Mouse (Mus musculus) liver, embryonic 14.5 days (tissue): ENCODE measurements around the gene Dmac2. TPM values are rescaled to one million over a fixed set of nuclear protein-coding genes. Genes with fewer than 3 reads are reported as not detected.
A peak's percentile ranks its signal among the peaks of the same experiment; 100 is the strongest.

Source experiments
- ATAC-seq: fragments of 200-750 bp; cut with Nextera tagmentation; 2 replicates; pipeline ENCODE4 v1.8.0; 2017; ENCODE audit warnings: moderate number of reproducible peaks, mild to moderate bottlenecking, moderate library complexity; ENCODE audit not compliant: insufficient read depth
- DNase-seq, 3 experiments: peaks; one replicate each; pipeline ENCODE4 v3.0.0-alpha.2; 2012 to 2013; ENCODE audit warnings: low read depth in 3 of 3, low spot score in 3 of 3
- H3K27ac ChIP-seq: fragments of 300-500 bp; sonication (generic); 2 replicates; pipeline ENCODE4 v1.5.1; 2014; ENCODE audit warnings: moderate library complexity, mild to moderate bottlenecking, control low read depth, inconsistent platforms
- H3K27me3 ChIP-seq: fragments of 300-500 bp; sonication (generic); 2 replicates; pipeline ENCODE4 v1.6.1; 2014; ENCODE audit warnings: mild to moderate bottlenecking, low read length, moderate library complexity; ENCODE audit not compliant: control insufficient read depth, insufficient read depth
- H3K36me3 ChIP-seq: fragments of 300-500 bp; sonication (generic); replicated peaks from 2 replicates; pipeline ENCODE4 v1.6.1; 2014; ENCODE audit warnings: low read depth; ENCODE audit not compliant: control insufficient read depth, insufficient read depth
- H3K4me1 ChIP-seq, 2 experiments: fragments of 200-500 bp in 1 of 2; fragments of 300-500 bp in 1 of 2; sonication (generic) in 1 of 2; replicated peaks; 2 replicates each; pipeline ENCODE4 v1.6.1; 2012 to 2014; ENCODE audit warnings: antibody characterized with exemption in 1 of 2, inconsistent platforms in 1 of 2, low read length in 1 of 2; ENCODE audit not compliant: control insufficient read depth in 2 of 2, insufficient read depth in 2 of 2
- H3K4me2 ChIP-seq: fragments of 300-500 bp; sonication (generic); 2 replicates; pipeline ENCODE4 v1.6.1; 2014; ENCODE audit warnings: low read depth, mild to moderate bottlenecking, control low read depth, moderate library complexity
- H3K4me3 ChIP-seq, 2 experiments: fragments of 200-500 bp in 1 of 2; fragments of 300-500 bp in 1 of 2; sonication (generic) in 1 of 2; 2 replicates each; pipeline ENCODE4 v1.5.1; 2012 to 2014; ENCODE audit warnings: low read depth in 2 of 2, low read length in 2 of 2, mild to moderate bottlenecking in 2 of 2, control low read depth in 1 of 2, inconsistent platforms in 1 of 2, moderate library complexity in 1 of 2; ENCODE audit not compliant: insufficient read depth in 1 of 2
- H3K9ac ChIP-seq: fragments of 300-500 bp; sonication (generic); replicated peaks from 2 replicates; pipeline ENCODE4 v1.6.1; 2014; ENCODE audit warnings: mild to moderate bottlenecking, control low read depth, moderate library complexity
- H3K9me3 ChIP-seq: fragments of 300-500 bp; sonication (generic); 2 replicates; pipeline ENCODE4 v1.6.1; 2016; ENCODE audit warnings: low read length, mixed read lengths; ENCODE audit not compliant: control insufficient read depth
- CTCF ChIP-seq: IDR thresholded peaks from 2 replicates; pipeline ENCODE4 v1.5.1; 2016; ENCODE audit warnings: antibody characterized with exemption, low read depth, control low read depth
- EP300 ChIP-seq: IDR thresholded peaks from 2 replicates; pipeline ENCODE4 v1.6.1; 2016; ENCODE audit warnings: antibody characterized with exemption, low read depth
- WGBS: fragments of 180-500 bp; shearing (Covaris S2); extraction: QIAGEN DNeasy Blood & Tissue Kit; methylation state at CpG from one replicate; pipeline ENCODE4 v1.1.7; 2014; ENCODE audit not compliant: insufficient replicate concordance; 5-methylcytosine and 5-hydroxymethylcytosine counted together
- polyA plus RNA-seq, 2 experiments: library from polyadenylated mRNA; depleted of rRNA in 1 of 2; stranded (reverse) in 1 of 2; unstranded in 1 of 2; fragments of >200 nt; fragmentation: Nextera tagmentation in 1 of 2; extraction: Ambion mirVana in 1 of 2; gene quantifications; 2 replicates each; pipeline versions ENCODE4 v1.2.1 to v1.2.3; 2012 to 2014

Dmac2 gene
- polyA plus RNA-seq, 2 experiments, result 6.9 to 8.1 TPM

GRCm38 (mm10) chr7:25615706-25616011 is 3.6 kb upstream of the Dmac2 start, which contains the start of gene Erich4:
TSS of gene Erich4 (minus strand) at chr7:25615892.
- DNase-seq (no peak), ATAC-seq (no peak)
- WGBS, result 66% methylated on average over 5 of the region's 5 CpGs
- H3K9ac ChIP-seq, result no peak within 1 kb of the TSS
- H3K9me3 ChIP-seq, result no peaks in the 10 kb centered on the region
- no peak for TF ChIP-seq EP300
- TF ChIP-seq CTCF, result no peak
- H3K4me2 ChIP-seq, result no peak within 1 kb of the TSS
- H3K27me3 ChIP-seq, result no peaks in the 10 kb centered on the region
- no peak within 1 kb of the TSS for H3K4me3 ChIP-seq
- no peaks in the 10 kb centered on the region for H3K36me3 ChIP-seq
- H3K27ac ChIP-seq, result no peak within 1 kb of the TSS
- H3K4me1 ChIP-seq, result peaks cover 6 to 11% of the 10 kb centered on the region in 2 experiments; a peak in 3 of 4 replicates

- no peak for DNase-seq
- Histone ChIP-seq H3K27me3 (no peaks in the 10 kb centered on the region), H3K9me3 (no peaks in the 10 kb centered on the region), H3K27ac (no peak overlapping the region), H3K4me3 (no peak overlapping the region), H3K36me3 (no peaks in the 10 kb centered on the region), H3K9ac (no peak overlapping the region), H3K4me1 (peaks cover 6 to 11% of the 10 kb centered on the region in 2 experiments; a peak in 3 of 4 replicates), H3K4me2 (no peak overlapping the region)
- WGBS, result 69% methylated on average over 10 of the region's 10 CpGs
- ATAC-seq, result no peak
- TF ChIP-seq EP300 (no peak), CTCF (no peak)
Measured at GRCm38 (mm10) chr7:25617376-25618160, 1.6 kb upstream of the Dmac2 start.

- no peak for DNase-seq
- Histone ChIP-seq H3K4me3 (peak overlapping the region; percentile 64 to 79), H3K9ac (peak overlapping the region; percentile 63), H3K9me3 (no peaks in the 10 kb centered on the region), H3K4me2 (peak overlapping the region; percentile 85), H3K27ac (no peak overlapping the region), H3K27me3 (no peaks in the 10 kb centered on the region), H3K36me3 (no peaks in the 10 kb centered on the region), H3K4me1 (peaks cover 6 to 11% of the 10 kb centered on the region in 2 experiments; a peak in 3 of 4 replicates)
- 18% methylated on average over 5 of the region's 5 CpGs for whole genome bisulfite sequencing
- ATAC-seq, result no peak
- no peak for TF ChIP-seq CTCF
- no peak for TF ChIP-seq EP300
Measured at GRCm38 (mm10) chr7:25619722-25619991, 443 bp downstream of the Dmac2 start.

GRCm38 (mm10) chr7:25620101-25620500 is 887 bp downstream of the Dmac2 start:
- Histone ChIP-seq H3K27ac (no peak overlapping the region), H3K4me1 (peaks cover 6 to 11% of the 10 kb centered on the region in 2 experiments; a peak in 3 of 4 replicates), H3K4me2 (peak overlapping the region; percentile 85), H3K27me3 (no peaks in the 10 kb centered on the region), H3K36me3 (no peaks in the 10 kb centered on the region), H3K4me3 (peak overlapping the region in 1 of 2 experiments; percentile 79; a peak in 3 of 4 replicates), H3K9ac (no peak overlapping the region), H3K9me3 (no peaks in the 10 kb centered on the region)
- DNase-seq, result no peak
- WGBS, result 77% methylated on average over 5 of the region's 5 CpGs
- no peak for TF ChIP-seq EP300
- ATAC-seq, result no peak

GRCm38 (mm10) chr7:25620751-25621150 is 1.5 kb downstream of the Dmac2 start:
- DNase-seq (no peak), ATAC-seq (no peak)
- Histone ChIP-seq H3K4me2 (no peak overlapping the region), H3K36me3 (no peaks in the 10 kb centered on the region), H3K9me3 (no peaks in the 10 kb centered on the region), H3K27me3 (no peaks in the 10 kb centered on the region), H3K27ac (no peak overlapping the region), H3K9ac (no peak overlapping the region), H3K4me3 (no peak overlapping the region), H3K4me1 (peaks cover 6 to 11% of the 10 kb centered on the region in 2 experiments; a peak in 3 of 4 replicates)
- 78% methylated on average over 11 of the region's 11 CpGs for WGBS
- no peak for TF ChIP-seq EP300
- TF ChIP-seq CTCF, result no peak
